Mouse (Mus musculus) heart, postnatal 0 days (tissue): ENCODE data around the gene Rbms1.

Experiments used
- CTCF ChIP-seq: IDR thresholded peaks from 2 replicates; pipeline ENCODE4 v1.5.1; 2016; ENCODE audit warnings: antibody characterized with exemption, control low read depth, low read depth
- EP300 ChIP-seq: IDR thresholded peaks from 2 replicates; pipeline ENCODE4 v1.6.1; 2016; ENCODE audit warnings: antibody characterized with exemption, low read depth

GRCm38 (mm10) chr2:60834293-60834692 lies 128.7 kb downstream of the Rbms1 start:
- TF ChIP-seq CTCF (no peak), EP300 (no peak)
